Mouse (Mus musculus): ENCODE data around the gene Hoxa13.

- TF ChIP-seq CTCF (IDR thresholded peaks at IDR 0.05; ENCODE audit: insufficient read depth, low read length) = no peak
- no peak for TF ChIP-seq POLR2A (IDR thresholded peaks at IDR 0.05; ENCODE audit: borderline replicate concordance, extremely low read depth, low read depth, low read length)
Measured at GRCm38 (mm10) chr6:52253511-52254500, 6.9 kb downstream of the Hoxa13 start.

Data from lung, adult 2 months (tissue).